Mouse (Mus musculus) midbrain, embryonic 11.5 days (tissue): ENCODE measurements around the gene Ppp6r3. TPM values are rescaled to one million over a fixed set of nuclear protein-coding genes. Genes with fewer than 3 reads are reported as not detected.

Experiments used
- ATAC-seq: fragments of 200-750 bp; cut with Nextera tagmentation; 2 replicates; pipeline ENCODE4 v1.8.0; 2017; ENCODE audit warnings: moderate TSS enrichment, moderate library complexity; ENCODE audit not compliant: low FRiP score
- DNase-seq: peaks from one replicate; pipeline ENCODE4 v3.0.0; 2015; ENCODE audit warnings: low spot score; ENCODE audit errors: missing footprints
- H3K27ac ChIP-seq: fragments of 300-500 bp; sonication (generic); 2 replicates; pipeline ENCODE4 v1.5.1; 2014; ENCODE audit warnings: low read depth, low read length
- H3K27me3 ChIP-seq: fragments of 300-500 bp; sonication (generic); 2 replicates; pipeline ENCODE4 v1.6.1; 2014; ENCODE audit warnings: mild to moderate bottlenecking, low read length, moderate library complexity, mixed read lengths; ENCODE audit not compliant: control insufficient read depth, insufficient read depth
- H3K36me3 ChIP-seq: fragments of 300-500 bp; sonication (generic); 2 replicates; pipeline ENCODE4 v1.6.1; 2014; ENCODE audit warnings: mild to moderate bottlenecking, low read length, moderate library complexity, mixed read lengths; ENCODE audit not compliant: control insufficient read depth, insufficient read depth
- H3K4me1 ChIP-seq: fragments of 300-500 bp; sonication (generic); 2 replicates; pipeline ENCODE4 v1.6.1; 2014; ENCODE audit warnings: low read length; ENCODE audit not compliant: control insufficient read depth, insufficient read depth
- H3K4me2 ChIP-seq: fragments of 300-500 bp; sonication (generic); 2 replicates; pipeline ENCODE4 v1.6.1; 2014; ENCODE audit warnings: mild to moderate bottlenecking, moderate library complexity
- H3K4me3 ChIP-seq: fragments of 300-500 bp; sonication (generic); 2 replicates; pipeline ENCODE4 v1.5.1; 2014; ENCODE audit warnings: low read depth, low read length
- H3K9ac ChIP-seq: fragments of 300-500 bp; sonication (generic); 2 replicates; pipeline ENCODE4 v1.6.1; 2014; ENCODE audit warnings: low read length
- H3K9me3 ChIP-seq: fragments of 300-500 bp; sonication (generic); 2 replicates; pipeline ENCODE4 v1.6.1; 2016; ENCODE audit warnings: low read length; ENCODE audit not compliant: control insufficient read depth
- WGBS: fragments of 180-500 bp; shearing (Covaris S2); extraction: QIAGEN DNeasy Blood & Tissue Kit; methylation state at CpG from one replicate; pipeline ENCODE4 v1.1.7; 2014; 5-methylcytosine and 5-hydroxymethylcytosine counted together
- polyA plus RNA-seq: library from polyadenylated mRNA; unstranded; fragments of >200 nt; fragmentation: Nextera tagmentation; extraction: Ambion mirVana; gene quantifications from 2 replicates; pipeline ENCODE4 v1.2.1, GENCODE M21; 2014

Ppp6r3 gene
- polyA plus RNA-seq, 1 experiment from 2014 or later = 81.8 TPM

GRCm38 (mm10) chr19:3424214-3424613 is 151.3 kb downstream of the Ppp6r3 start:
- 88% methylated on average over 2 of the region's 2 CpGs for WGBS
- no peaks in the 10 kb centered on the region for H3K36me3 ChIP-seq
- no peak for ATAC-seq
- no peaks in the 10 kb centered on the region; the same call in 1 of the 2 replicates for H3K4me1 ChIP-seq
- no peak for DNase-seq
- H3K4me3 ChIP-seq = no peak overlapping the region
- no peak overlapping the region for H3K9ac ChIP-seq
- no peak overlapping the region for H3K27ac ChIP-seq
- no peaks in the 10 kb centered on the region for H3K9me3 ChIP-seq
- no peaks in the 10 kb centered on the region for H3K27me3 ChIP-seq
- H3K4me2 ChIP-seq = no peak overlapping the region

- DNase-seq = no peak
- H3K4me3 ChIP-seq = no peak overlapping the region
- H3K9me3 ChIP-seq = 0 out of 2 replicates have a peak, but pooled peaks cover 3% of the 10 kb centered on the region
- 73% methylated on average over 4 of the region's 4 CpGs for WGBS
- H3K27me3 ChIP-seq = no peaks in the 10 kb centered on the region
- no peaks in the 10 kb centered on the region for H3K36me3 ChIP-seq
- ATAC-seq = no peak
- no peak overlapping the region for H3K27ac ChIP-seq
- no peak overlapping the region for H3K9ac ChIP-seq
- H3K4me2 ChIP-seq = no peak overlapping the region
- H3K4me1 ChIP-seq = no peaks in the 10 kb centered on the region
Observed at GRCm38 (mm10) chr19:3422981-3423380, 152.6 kb downstream of the Ppp6r3 start.

- Histone ChIP-seq H3K27ac (no peak overlapping the region), H3K4me3 (no peak overlapping the region), H3K9me3 (0 out of 2 replicates have a peak, but pooled peaks cover 3% of the 10 kb centered on the region), H3K4me1 (no peaks in the 10 kb centered on the region), H3K27me3 (no peaks in the 10 kb centered on the region), H3K9ac (no peak overlapping the region), H3K4me2 (no peak overlapping the region), H3K36me3 (no peaks in the 10 kb centered on the region)
- DNase-seq (no peak), ATAC-seq (no peak)
- WGBS = 62% methylated on average over 6 of the region's 6 CpGs
Observed at GRCm38 (mm10) chr19:3422488-3422887, 153.1 kb downstream of the Ppp6r3 start.

- DNase-seq (no peak), ATAC-seq (no peak; the same call in 1 of the 2 replicates)
- H3K4me3 ChIP-seq = no peak overlapping the region
- peaks cover 9% of the 10 kb centered on the region; the same call in 1 of the 2 replicates for H3K27me3 ChIP-seq
- H3K9ac ChIP-seq = no peak overlapping the region
- no peak overlapping the region for H3K4me2 ChIP-seq
- 0 out of 2 replicates have a peak, but pooled peaks cover 3% of the 10 kb centered on the region for H3K9me3 ChIP-seq
- 62% methylated on average over 5 of the region's 5 CpGs for WGBS
- H3K27ac ChIP-seq = no peak overlapping the region
- no peaks in the 10 kb centered on the region for H3K36me3 ChIP-seq
- peaks cover 4% of the 10 kb centered on the region for H3K4me1 ChIP-seq
Observed at GRCm38 (mm10) chr19:3419251-3419650, 156.3 kb downstream of the Ppp6r3 start.

- peak within 1 kb of the TSS; percentile 26 for H3K4me3 ChIP-seq
- H3K4me2 ChIP-seq = peak within 1 kb of the TSS; percentile 49
- 0 out of 2 replicates have a peak, but pooled peaks cover 3% of the 10 kb centered on the region for H3K9me3 ChIP-seq
- DNase-seq (peak; percentile 89), ATAC-seq (no peak)
- no peaks in the 10 kb centered on the region for H3K36me3 ChIP-seq
- 4% methylated on average over 37 of the region's 37 CpGs for WGBS
- H3K4me1 ChIP-seq = peaks cover 7% of the 10 kb centered on the region
- no peak within 1 kb of the TSS for H3K27ac ChIP-seq
- H3K27me3 ChIP-seq = peaks cover 18% of the 10 kb centered on the region
- H3K9ac ChIP-seq = peak within 1 kb of the TSS; percentile 48
Observed at GRCm38 (mm10) chr19:3414268-3414733, 161.2 kb downstream of the Ppp6r3 start, which contains the start of gene Gal. TSS of gene Gal (minus strand) at chr19:3414544.

- H3K36me3 ChIP-seq = no peaks in the 10 kb centered on the region
- H3K4me3 ChIP-seq = no peak overlapping the region
- no peaks in the 10 kb centered on the region for H3K27me3 ChIP-seq
- WGBS = 72% methylated on average over 1 of the region's 1 CpGs
- no peak for DNase-seq
- no peak overlapping the region for H3K9ac ChIP-seq
- H3K27ac ChIP-seq = no peak overlapping the region
- no peak overlapping the region for H3K4me2 ChIP-seq
- no peaks in the 10 kb centered on the region for H3K4me1 ChIP-seq
- no peaks in the 10 kb centered on the region for H3K9me3 ChIP-seq
- ATAC-seq = no peak
Observed at GRCm38 (mm10) chr19:3405531-3406281, 169.8 kb downstream of the Ppp6r3 start.

Other genes with a start within 250 kb of the Ppp6r3 start
- 0.17 and 0.23 TPM in 2 replicates for gene Tesmin, start 186.9 kb downstream of the Ppp6r3 start, polyA plus RNA-seq
- 1.5 and 2.5 TPM in 2 replicates for gene Gal, start 161.2 kb downstream of the Ppp6r3 start, polyA plus RNA-seq
- 2.6 and 2.8 TPM in 2 replicates for gene Lrp5, start 110.8 kb upstream of the Ppp6r3 start, polyA plus RNA-seq
- 34.6 and 38.9 TPM in 2 replicates for gene 1810055G02Rik, start 132.5 kb upstream of the Ppp6r3 start, polyA plus RNA-seq
- gene Kmt5b, start 191.7 kb upstream of the Ppp6r3 start, polyA plus RNA-seq = 40.3 and 45.1 TPM in 2 replicates